Mouse (Mus musculus): ENCODE measurements around the gene Rbp1. TPM values are rescaled to one million over a fixed set of nuclear protein-coding genes. Genes with fewer than 3 reads are reported as not detected.

Gene Rbp1
- total RNA-seq, 1 experiment from 2014 or later: 5.2 TPM

DNA sequence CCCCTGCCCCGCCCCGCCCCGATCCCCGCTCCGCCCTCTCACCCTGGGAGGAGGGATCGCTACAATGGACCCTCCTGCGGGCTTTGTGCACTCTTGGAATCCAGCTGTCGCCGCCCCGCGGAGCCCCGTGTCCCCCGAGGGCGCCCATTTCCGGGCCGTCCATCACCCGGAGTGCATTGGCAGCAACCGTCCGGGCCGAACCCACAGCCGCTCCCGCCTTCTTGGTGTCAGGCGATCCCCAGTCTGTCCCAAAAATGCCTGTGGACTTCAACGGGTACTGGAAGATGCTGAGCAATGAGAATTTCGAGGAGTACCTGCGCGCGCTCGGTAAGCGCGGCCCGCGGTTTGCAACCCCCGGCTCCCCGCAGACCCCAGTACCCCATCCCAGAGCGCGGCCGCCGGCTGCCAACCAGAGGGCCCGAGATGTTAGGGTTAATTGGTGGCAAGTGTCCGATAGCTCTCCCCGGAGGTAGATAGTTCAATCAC, 2.0 kb downstream of the Rbp1 start:
- DNase-seq: peak; percentile 32

DNA sequence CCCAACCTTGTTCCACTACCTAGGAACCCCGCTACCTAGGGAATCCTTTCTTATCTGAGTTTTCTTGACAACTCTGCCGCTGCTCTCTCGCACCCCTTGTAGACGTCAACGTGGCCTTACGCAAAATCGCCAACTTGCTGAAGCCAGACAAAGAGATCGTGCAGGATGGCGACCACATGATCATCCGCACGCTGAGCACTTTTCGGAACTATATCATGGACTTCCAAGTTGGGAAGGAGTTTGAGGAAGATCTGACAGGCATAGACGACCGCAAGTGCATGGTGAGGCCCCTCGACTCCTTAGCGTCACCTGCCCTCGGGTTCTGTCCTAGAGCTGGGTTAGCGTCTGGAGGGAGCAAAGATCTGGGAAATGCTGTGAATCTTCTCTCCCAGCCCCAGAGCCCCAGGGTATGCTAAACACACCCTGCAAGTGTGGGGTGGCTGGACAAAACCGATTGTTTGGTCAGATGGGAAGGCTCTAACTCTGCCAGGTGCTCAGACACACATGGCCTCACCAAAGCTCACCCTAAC, 2.7 kb downstream of the Rbp1 start:
- no peak for DNase-seq

DNA sequence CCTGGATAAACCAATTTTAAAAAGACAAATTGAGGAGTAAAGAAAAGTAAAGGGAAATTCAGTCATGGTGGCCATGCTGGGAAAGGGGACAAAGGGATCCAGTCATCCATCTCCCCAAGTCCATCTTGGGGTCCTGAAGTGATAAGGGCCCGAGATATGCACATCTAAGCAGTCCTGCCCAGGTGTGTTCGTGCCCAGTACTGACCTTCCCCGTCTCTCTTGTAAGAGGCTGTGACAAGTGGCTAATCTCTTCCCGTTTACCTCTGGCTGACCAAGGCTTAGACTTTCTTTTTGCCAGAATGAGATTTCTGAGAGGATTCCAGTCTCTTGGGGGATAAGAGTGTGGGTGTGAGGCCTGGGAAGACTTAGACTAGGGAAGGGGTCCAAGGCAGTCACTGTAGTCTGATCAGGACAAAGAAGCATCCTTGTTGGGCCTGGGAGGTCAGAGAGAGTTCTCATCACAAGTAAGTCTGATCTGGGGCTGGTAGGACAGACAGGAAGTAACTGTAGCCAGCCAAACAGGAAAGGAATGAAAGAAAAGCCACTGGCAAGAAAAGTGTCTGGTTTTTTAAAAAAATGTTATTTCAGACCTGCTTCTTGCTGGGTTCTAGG, 5.3 kb downstream of the Rbp1 start:
- no peak for DNase-seq

DNA sequence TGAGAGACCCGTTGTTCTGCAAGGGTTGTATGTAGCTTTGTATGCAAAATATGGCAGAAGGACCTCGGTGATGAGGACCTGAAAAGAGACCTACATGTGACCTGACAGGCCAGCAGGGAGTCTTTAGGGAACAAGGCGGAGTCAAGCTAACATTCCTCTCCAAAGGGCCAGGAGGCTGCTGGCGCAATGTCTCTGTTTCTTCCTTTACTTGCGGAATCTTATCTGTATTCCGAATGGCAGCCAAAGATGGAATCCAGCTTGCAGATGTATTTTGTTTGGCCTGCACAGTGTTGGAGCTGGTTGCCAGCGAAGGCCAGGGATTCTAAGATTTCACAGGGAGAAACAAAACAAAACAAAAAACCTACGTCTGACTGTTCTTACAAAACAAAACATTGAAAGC, 6.0 kb downstream of the Rbp1 start:
- DNase-seq: no peak

DNA sequence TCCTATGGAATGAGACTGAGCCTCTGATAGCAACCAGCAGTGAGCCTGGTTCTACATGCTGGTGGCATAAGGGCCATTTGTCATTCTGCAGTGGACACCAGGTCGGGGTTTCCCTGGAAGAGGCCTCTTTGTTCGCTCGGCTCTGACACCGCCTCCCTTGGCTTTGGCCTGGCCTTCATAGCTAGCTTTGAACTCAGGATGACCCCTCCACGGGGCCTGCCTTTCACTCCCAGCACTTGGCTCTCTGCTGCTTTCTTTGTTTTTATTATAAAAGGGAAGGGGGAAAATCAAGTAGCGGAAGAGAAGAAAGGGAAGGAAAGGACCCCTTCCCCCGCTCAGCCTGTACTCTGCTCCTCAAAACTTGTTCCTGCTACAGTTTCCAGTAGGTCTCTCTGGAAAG, 7.0 kb downstream of the Rbp1 start:
- DNase-seq: no peak

DNA sequence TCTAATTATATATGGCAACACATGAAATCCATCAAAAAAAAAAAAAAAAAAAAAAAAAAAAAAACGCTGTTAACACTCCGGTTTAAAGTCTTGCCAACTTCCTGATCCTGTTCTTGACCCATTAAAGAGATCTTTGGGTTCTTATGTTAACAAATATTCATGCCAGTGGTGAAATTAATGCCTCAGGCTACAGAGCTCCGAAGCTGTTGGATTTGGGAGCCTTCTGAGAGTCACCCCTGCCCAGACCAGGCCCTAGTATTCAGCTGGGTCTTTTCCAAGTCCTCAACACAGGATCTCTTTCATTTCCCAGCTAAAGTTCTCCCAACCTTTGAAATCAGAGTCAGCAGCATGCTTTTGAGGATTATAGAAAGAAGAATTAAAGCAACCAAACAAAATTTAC, 7.8 kb downstream of the Rbp1 start:
- no peak for DNase-seq

DNA sequence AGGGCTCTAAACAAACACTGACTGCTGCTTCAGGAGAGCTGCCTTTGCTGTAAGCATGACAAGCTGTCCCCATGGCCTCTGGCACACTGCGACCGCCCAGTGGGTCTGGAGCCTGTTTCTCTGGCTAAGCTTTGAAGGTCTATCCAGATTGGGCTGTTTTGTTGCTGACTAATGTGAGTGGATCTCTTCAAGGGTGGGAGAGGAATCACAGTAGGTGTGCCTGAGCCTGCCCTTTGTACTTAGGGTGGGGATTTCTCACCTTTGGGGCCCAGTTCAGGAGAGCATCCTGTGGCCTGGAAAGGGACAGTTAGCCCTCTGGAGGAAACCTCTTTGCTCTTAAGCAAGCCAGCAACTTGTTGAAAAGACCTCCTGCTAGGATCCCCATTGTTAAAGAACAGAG, 10.3 kb downstream of the Rbp1 start:
- no peak for DNase-seq

DNA sequence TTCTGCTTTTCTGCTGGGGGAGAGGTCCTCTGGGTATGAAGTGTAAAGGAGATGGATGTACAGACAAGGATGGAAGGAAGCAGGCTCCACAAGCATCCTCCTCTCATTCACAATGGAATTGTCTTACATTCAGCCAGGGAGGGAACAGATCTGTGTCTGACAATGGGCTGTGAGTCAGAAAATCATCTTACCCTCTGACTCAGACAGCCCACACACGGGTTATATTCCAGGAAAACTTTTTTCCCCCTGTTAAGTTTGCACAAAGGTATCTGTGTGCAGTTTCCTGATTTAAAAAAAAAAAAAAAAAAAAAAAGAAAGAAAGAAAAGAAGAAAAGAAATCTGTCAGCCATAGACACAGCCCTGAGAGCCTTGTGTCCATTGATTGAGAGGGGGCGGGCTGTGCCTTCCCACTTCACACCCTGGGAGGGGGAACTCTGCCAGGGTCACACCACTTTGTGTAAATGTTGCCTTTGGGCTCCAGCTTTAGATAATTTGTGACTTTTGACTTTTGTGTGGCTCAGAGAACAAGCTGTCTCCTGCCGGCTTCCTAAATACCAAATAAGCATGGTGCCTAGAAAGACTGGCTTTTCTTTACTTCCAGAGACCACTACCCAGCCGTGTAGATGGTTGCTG, 11.3 kb downstream of the Rbp1 start:
- DNase-seq: no peak

DNA sequence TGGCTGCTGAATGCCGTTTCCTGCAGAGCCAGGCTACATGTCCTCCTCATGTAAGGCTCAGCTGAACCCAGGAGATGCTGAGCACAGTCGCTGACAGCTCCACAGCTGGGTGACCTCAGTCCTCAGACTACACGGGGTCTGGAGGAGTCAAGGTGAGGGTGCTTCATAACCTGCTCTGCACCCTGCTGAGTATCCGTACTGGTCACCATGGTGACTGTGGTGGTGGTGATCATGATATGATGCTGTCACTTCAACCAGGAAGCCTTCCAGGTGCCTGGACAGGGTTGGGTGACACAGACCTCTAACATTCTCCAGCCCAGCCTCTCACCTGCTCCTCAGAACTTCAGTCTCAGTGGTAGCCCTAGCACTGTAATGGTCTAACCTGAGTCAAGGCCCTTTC, 15.1 kb downstream of the Rbp1 start:
- DNase-seq: no peak

DNA sequence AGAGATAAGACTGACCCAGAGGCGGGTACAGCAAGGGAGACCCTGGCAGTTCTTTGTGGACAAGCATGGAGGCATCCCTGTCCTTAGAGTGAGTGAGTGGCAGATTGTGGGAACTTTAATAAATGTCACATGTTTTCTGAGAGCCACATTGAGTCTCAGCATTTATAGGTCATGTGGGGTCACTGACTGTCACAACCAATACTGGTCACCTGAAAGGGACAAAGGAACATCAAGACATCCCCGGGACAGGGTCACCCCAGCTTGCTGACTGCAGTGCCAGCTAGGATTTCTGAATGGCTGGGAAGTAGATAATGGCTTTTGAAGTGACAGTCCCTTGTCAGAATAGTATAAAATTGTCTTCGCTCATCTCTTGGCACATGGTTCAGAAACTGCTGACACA, 16.3 kb downstream of the Rbp1 start:
- no peak for DNase-seq

DNA sequence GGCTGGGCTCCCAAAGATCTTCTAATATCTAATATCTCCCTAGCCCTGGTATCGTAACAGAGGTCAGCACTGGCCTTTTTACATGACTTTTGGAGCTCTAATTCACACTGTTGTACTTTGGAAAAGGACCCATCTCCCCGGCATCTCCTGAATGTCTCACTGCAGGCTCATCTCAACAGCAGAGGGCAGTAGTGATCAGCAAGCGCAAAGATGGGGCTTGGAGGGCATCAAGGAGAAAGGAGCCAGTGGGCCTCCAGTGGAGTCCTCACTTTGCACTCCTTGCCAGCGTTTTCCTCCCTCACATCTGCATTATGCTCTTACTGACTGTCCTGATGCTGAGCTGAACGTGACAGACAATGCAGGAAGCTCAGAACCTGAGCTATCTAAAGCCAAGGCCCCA, 19.9 kb downstream of the Rbp1 start:
- peak; percentile 17 for DNase-seq

DNA sequence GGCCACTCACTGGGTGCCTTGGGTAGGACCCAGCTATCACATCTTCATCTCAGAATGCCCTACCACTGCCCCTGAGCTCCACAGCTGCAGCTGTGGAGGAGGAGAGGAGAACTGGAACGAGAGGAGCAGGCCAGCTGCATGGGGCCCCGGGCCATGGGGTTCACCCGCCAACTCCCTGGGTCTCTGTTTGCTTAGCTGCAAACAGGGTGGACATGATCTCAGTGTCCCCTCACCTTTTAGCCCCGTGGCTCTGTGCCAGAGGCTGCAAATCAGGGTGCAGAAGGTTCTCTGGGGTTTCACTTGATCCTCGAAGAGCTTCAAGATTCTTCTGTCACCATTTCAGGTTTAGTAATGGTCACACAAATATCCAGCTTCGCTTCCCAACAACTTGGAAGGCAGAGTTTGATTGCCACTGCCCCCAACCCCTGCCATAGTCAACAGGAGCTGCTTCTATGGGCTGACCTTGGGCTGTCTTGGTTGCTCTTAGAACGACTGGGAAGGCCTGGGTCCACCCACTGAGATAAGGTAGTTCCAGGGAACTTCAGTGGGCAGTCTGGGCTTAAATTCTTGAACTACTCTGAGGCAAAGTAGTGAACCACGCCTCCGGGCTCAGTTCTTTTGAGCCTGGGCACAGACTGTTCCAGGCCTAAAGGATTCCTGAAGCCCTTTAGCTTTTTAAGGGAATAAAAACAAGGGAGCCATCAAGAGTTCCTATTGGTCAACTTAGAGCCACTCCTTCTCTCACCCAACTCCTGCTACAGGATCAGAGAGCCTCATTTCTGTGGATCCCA, 22.8 kb downstream of the Rbp1 start:
- DNase-seq: no peak

DNA sequence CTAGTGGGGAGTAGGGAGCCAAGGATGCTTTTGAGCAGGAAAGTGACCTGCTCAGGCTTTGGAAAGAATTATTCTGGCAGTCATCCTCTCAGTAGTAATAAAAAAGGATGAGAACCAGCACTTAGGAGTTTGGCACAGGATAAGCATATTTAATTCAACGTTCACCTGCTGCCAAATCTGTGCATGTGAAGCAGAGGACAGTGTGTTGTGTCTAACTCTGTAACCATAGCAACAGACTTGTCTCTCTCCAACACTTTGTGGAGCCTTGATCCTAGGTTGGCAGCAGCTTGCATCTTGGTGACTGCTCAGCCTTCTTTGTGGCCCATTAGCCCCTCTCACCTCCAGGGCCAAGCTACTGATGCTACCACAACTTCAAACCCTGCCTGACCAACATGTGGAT, 28.2 kb downstream of the Rbp1 start:
- no peak for DNase-seq

DNA sequence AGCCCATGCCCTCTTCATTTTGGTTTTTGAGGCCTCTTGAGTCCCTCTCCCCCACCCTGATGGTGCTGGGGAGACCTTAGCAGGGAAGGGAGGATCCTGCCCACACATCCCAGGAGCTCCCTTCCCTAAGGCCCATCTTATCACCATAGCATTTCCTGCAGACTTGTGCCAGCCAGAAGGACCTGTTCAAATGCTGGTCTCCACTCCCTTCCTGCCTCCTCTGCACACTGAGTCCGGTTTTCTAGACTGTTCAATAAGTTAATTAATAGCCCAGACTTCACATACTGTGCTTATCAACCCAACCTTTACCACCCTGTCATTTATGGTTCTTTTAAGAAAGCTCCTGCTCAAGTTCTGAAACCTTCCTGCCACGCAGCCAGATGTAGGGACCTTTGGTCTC, 43.9 kb downstream of the Rbp1 start:
- DNase-seq: no peak

DNA sequence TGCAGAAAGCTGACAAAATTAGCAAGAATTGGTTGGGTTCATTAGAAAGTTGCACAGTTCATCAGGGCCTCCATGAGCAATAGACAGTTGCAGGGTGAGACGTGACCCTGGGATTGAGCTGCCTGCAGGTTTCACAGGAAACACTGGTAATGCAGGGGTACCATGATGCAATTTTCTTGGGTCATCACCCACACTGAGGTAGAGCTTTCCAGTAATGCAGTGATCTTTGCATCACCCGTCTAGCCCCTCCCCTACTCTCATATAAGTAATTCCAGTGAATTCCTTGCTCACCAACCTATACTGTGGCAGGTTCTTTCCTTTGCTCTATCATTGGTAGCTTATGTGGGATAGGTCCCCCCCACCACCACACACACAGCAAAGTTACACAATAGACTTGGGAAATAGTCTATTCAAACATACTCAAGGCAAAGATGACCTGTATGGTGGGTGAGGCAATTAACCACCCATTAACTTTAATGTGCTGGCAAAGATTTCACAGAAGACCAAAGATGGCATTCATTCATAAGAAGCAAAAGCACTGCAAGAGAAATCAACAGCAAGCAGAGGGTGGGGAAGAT, 57.5 kb downstream of the Rbp1 start:
- no peak for DNase-seq

DNA sequence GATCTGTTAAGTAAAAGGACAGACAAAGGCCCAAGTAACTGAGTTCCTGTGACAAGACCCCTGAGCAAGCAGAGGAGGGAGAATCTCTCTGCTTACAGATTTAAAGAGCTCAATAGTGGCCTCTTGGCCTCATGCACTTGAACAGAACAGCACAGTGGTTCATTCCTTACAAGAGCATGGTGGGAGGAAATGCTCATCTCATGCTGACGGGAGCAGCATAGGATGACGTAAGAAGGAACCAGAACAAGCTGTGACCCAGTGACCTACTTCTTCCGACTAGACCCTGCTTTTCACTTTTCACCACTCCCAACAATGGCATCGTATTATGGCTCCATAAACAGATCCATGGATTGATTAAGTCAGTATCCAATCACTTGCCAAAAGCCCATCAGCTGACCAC, 59.5 kb downstream of the Rbp1 start:
- no peak for DNase-seq

DNA sequence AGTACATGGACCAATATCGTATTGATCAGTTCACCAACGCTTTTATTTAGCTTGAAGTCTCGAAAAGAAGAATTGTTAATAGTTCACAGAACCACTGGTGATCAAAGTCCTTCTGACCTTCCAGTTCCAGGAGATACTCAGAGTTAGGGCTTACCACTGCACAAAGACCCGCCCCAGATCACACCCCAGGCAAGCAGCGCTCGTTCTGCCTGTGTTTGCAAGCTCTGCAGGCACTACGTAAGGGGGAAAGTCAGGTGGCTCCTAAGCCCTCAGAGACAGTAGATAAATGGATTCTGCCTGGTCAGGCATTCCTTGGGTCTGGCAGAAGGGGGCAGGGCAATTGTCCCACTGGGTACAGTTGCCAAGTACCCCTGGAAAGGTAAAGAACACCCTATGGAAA, 62.3 kb downstream of the Rbp1 start:
- DNase-seq: no peak

DNA sequence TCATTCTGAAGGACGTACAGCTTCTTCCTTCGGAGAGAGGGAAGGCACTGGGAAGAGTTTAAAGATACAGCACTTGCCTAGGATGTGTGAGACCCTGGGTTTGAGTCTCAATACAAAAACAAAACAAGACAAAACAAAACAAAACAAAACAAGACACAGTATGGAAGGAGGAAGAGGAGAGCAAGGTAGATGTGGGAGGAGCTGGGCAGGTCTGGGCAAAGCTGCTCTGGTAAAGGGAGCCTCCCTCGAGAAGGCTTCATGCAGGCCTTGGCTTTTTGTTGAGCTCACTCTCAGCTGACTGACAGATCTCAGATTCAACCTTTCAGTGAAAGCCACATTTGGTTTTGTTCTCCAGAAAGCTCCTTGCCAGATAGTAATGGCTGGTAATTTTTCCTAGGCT, 63.1 kb downstream of the Rbp1 start, which contains the start of gene Rbp2:
Gene Rbp2, plus strand, starts transcription at position 301 of the 400 bp plus-strand sequence.
- DNase-seq: no peak

DNA sequence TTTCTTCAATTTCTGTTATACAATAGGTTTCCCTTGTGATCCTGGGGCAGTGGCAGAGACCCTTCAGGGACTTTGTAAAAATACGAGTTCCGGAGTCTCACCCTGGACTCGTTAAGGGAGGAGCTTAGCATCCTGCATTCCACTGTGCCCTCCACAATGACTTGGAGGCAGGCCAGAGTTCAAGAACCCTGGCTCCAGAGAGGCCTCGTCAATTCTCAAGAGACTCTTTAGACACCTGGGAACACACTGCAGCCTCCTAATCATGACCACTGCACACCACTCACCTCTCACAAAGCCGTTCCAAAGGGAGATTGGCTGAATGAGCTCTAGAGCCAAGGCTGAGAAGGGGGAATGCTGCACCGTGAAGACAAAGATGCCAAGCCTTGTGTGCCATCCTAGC, 64.5 kb downstream of the Rbp1 start:
- DNase-seq: no peak

DNA sequence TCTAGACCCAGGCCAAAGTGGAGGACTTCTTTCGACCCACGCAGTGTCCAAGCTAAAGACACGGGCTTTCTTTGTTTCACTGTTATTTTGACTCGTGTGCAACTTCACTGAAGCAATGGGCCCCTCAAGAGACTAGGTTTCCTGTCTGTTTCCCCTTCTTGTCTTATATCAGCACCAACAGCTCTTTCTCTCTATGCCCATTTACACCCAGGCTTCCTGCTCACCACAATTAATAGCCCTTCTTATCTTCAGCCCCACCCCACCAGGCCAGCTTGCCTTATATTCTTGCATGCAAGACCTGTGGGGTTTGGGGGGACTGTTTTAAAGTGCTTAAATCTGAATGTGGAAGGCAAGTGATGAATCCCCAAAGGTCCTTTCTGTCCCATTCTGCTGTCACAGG, 66.8 kb downstream of the Rbp1 start:
- no peak for DNase-seq

DNA sequence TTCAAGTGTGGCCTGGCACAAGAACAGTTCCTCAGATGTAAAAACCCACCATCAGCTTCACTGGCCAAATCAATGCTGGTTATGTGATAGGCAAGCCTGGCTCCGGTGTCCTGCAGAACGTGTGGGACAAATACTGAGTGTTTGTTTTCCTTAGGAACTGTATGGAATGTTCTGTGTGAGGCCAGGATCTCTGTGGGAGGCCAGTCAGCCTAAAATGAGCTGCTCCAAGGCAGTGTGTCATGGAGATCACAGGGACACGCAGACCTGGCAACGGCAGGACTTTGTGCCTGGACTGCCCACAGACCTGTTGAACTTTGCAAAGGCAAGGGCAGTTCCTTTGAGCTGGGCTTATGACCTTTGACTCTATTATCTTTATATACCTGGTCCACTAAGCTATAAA, 67.4 kb downstream of the Rbp1 start:
- DNase-seq: no peak

DNA sequence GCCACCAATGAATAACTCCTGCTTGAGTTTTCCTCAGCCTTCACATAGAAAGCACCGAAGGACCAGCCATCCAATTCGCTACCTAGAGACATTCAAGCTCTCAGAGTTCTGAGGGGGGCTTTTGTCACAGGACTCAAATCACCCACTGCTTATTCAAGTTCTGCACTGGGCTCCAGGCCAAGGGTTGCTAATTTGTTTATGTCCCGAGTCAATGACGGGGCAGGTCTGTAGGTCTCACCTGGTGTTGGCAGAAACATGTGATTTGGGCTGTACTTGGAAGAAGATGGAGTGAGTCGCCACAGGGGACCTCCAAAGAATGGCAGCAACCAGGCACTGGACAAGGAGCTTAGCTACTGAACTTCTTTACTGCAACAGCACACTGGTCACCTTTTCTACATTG, 68.3 kb downstream of the Rbp1 start:
- DNase-seq: no peak

DNA sequence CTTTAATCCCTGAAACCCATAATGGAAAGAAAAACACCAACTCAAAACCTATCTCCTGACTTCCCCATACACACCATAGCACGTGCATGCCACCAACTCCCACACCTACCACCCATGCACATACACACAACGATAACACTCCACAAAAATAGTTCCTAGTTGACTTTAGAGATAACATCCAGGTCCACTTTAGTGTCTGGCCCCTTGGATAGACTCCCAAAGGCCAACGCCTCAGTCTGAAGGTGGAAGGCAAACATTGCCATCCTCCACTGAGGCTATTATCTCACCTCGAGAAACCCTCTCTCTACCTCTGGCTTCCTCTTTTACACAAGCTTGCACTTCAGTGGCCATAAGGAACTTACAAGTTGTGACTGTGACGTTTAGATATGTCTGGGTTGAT, 69.5 kb downstream of the Rbp1 start:
- DNase-seq: no peak
